Mouse (Mus musculus) liver, postnatal 0 days (tissue): ENCODE measurements around the gene Itga10.

ENCODE experiments used
- CTCF ChIP-seq: sonication (generic); IDR thresholded peaks from 2 replicates; pipeline ENCODE4 v1.5.1; 2016; ENCODE audit warnings: antibody characterized with exemption, low read depth
- EP300 ChIP-seq: IDR thresholded peaks from 2 replicates; pipeline ENCODE4 v1.6.1; 2016; ENCODE audit warnings: antibody characterized with exemption, low read depth, mild to moderate bottlenecking

DNA sequence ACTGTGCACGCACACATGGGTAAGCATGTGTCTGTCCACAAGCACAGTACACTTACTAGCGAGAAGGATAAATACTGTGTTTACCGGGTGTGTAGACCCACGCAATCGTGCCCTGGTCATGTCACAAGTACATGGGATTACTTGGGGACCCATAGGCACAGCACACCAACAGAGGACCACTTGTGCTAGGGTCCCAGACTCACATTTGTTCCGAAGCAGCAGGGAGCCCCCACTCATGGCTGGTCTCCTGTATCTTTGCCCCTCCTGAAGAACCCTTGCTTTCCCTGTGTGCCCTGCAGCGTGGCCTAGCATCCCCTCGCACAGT, 46.4 kb upstream of the Itga10 start:
- TF ChIP-seq CTCF (no peak), EP300 (no peak)
